Mouse (Mus musculus) mature B cell (primary cell): ENCODE results near the gene Sfxn5.

Experiments
- in situ Hi-C: fragments of 300-500 bp; cut with MboI; formaldehyde crosslinking; loops from 2 replicates; pipeline ENCODE4 v1.14.3; 2019

Gene Sfxn5

GRCm38 (mm10) chr6:85190671-85191070, 142.6 kb downstream of the Sfxn5 start:
- in situ Hi-C loops: no loop called here

GRCm38 (mm10) chr6:85189911-85190591, 143.2 kb downstream of the Sfxn5 start:
- in situ Hi-C loops: no loop called here

GRCm38 (mm10) chr6:85189361-85189760, 143.9 kb downstream of the Sfxn5 start:
- in situ Hi-C loops: no loop called here

- in situ Hi-C loops: no loop called here
These were observed 144.7 kb downstream of the Sfxn5 start for GRCm38 (mm10) chr6:85188256-85189110.

GRCm38 (mm10) chr6:85187340-85188211, 145.6 kb downstream of the Sfxn5 start, which contains the start of gene Emx1:
Gene Emx1 (plus strand): TSS chr6:85187438.
- in situ Hi-C loops: no loop called here

GRCm38 (mm10) chr6:85186744-85187059, 146.5 kb downstream of the Sfxn5 start:
- in situ Hi-C loops: no loop called here

GRCm38 (mm10) chr6:85186033-85186743, 147.0 kb downstream of the Sfxn5 start:
- in situ Hi-C loops: no loop called here

- in situ Hi-C loops: no loop called here
These were observed 149.3 kb downstream of the Sfxn5 start for GRCm38 (mm10) chr6:85183951-85184350.

GRCm38 (mm10) chr6:85180036-85180435, 153.2 kb downstream of the Sfxn5 start:
- in situ Hi-C loops: no loop called here

GRCm38 (mm10) chr6:85179569-85179968, 153.7 kb downstream of the Sfxn5 start:
- in situ Hi-C loops: no loop called here

GRCm38 (mm10) chr6:85165440-85165921, 167.7 kb downstream of the Sfxn5 start:
- in situ Hi-C loops: no loop called here
